Mouse (Mus musculus) monocyte, adult 2 months (primary cell): ENCODE measurements around the gene Slc27a1.

ENCODE experiments used
- DNase-seq, 2 experiments: peaks; one replicate each; pipeline ENCODE4 v3.0.0; 2022; ENCODE audit warnings: low spot score in 2 of 2, low read depth in 1 of 2

The Slc27a1 gene

GRCm38 (mm10) chr8:71554644-71555043 lies 14.0 kb upstream of the Slc27a1 start:
- DNase-seq = no peak

GRCm38 (mm10) chr8:71558071-71558957 lies 10.4 kb upstream of the Slc27a1 start, which contains the start of gene Tmem221:
Gene Tmem221, minus strand, starts transcription at chr8:71558871.
- DNase-seq = no peak

GRCm38 (mm10) chr8:71558958-71559690 lies 9.6 kb upstream of the Slc27a1 start:
- peak in 1 of 2 experiments; percentile 57 for DNase-seq

GRCm38 (mm10) chr8:71560071-71560470 lies 8.6 kb upstream of the Slc27a1 start:
- DNase-seq = no peak

- no peak for DNase-seq
Measured at GRCm38 (mm10) chr8:71560765-71561164, 7.9 kb upstream of the Slc27a1 start.

GRCm38 (mm10) chr8:71561401-71561800 lies 7.3 kb upstream of the Slc27a1 start:
- DNase-seq = peak in 1 of 2 experiments; percentile 37

GRCm38 (mm10) chr8:71562751-71563150 lies 5.9 kb upstream of the Slc27a1 start:
- peak; percentile 46 to 66 for DNase-seq

GRCm38 (mm10) chr8:71563992-71564391 lies 4.7 kb upstream of the Slc27a1 start:
- no peak for DNase-seq

- no peak for DNase-seq
Measured at GRCm38 (mm10) chr8:71566501-71566900, 2.2 kb upstream of the Slc27a1 start, which contains the start of gene Nxnl1. Gene Nxnl1, minus strand, starts transcription at chr8:71566601.

- no peak for DNase-seq
Measured at GRCm38 (mm10) chr8:71567587-71567986, 1.1 kb upstream of the Slc27a1 start.

- no peak for DNase-seq
Measured at GRCm38 (mm10) chr8:71568941-71569340, 259 bp downstream of the Slc27a1 start.

GRCm38 (mm10) chr8:71569366-71570290 lies 946 bp downstream of the Slc27a1 start:
- peak in 1 of 2 experiments; percentile 50 for DNase-seq

GRCm38 (mm10) chr8:71570291-71570954 lies 1.7 kb downstream of the Slc27a1 start:
- peak in 1 of 2 experiments; percentile 64 for DNase-seq

GRCm38 (mm10) chr8:71572077-71572476 lies 3.4 kb downstream of the Slc27a1 start:
- no peak for DNase-seq

- no peak for DNase-seq
Measured at GRCm38 (mm10) chr8:71572847-71573633, 4.4 kb downstream of the Slc27a1 start.

GRCm38 (mm10) chr8:71574426-71574825 lies 5.7 kb downstream of the Slc27a1 start:
- DNase-seq = no peak

- no peak for DNase-seq
Measured at GRCm38 (mm10) chr8:71575020-71575419, 6.3 kb downstream of the Slc27a1 start.

GRCm38 (mm10) chr8:71577856-71578387 lies 9.2 kb downstream of the Slc27a1 start:
- DNase-seq = no peak

GRCm38 (mm10) chr8:71579009-71579408 lies 10.3 kb downstream of the Slc27a1 start:
- no peak for DNase-seq
